In the genomic region with DNA sequence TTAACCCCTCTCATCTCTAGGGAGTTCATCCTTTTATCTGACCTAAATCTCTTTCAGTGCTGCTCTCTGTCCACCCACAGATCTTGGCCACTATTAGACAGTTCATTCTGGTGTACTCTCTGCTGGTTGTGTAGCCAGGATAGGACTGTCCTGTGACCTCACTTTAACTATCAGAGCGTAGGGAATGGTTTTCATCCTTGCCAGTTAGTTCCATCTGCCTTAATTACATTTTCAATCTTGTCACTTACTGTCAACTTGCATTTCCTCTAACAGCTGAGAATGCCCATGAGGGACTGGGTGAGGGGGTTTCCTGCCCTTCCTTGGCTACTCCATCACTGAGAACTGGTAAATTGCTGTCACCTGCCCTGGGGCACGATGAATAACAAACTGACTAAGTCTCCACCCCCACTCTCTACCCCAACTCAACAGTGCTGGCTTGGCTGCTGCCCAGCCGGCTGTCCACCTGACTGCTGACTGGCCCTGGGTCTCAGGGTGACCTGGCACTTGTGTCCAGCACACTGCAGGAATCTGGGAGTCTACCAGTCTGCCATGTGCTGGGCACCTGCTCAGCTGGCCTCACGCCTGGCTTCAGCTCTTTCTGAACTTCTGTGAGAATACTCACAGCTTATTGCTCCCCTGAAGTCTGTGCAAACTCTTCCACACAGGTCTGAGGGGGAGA, we compare ENCODE assay signal across 13 mouse cellular contexts. TPM values are rescaled to one million over a fixed set of nuclear protein-coding genes. Genes with fewer than 3 reads are reported as not detected.
DNase-seq lines count a peak whose midpoint lies in the region; ATAC-seq lines count a peak whose summit lies in the region.
"Had no signal": no experiment of that assay in that cellular context is flagged by ENCODE, and none has a peak within 500 bp of the region (broad histone marks: within the 10 kb centered on the region; RNA-seq: fewer than 3 reads in every experiment).

No protein-coding gene starts in this region.

- peaks cover 7% of the 10 kb centered on the region; the same call in 1 of the 2 replicates for H3K27me3 ChIP-seq in heart, embryonic 10.5 days (ENCODE audit: insufficient read depth, poor library complexity, severe bottlenecking)
- no peaks in the 10 kb centered on the region for H3K27me3 ChIP-seq in midbrain, embryonic 14.5 days (ENCODE audit: control insufficient read depth, insufficient read depth, low read length)
- no peaks in the 10 kb centered on the region; the same call in 1 of the 2 replicates for H3K27me3 ChIP-seq in midbrain, embryonic 13.5 days
- no peaks in the 10 kb centered on the region for H3K27me3 ChIP-seq in forebrain, embryonic 16.5 days (replicated peaks; ENCODE audit: control insufficient read depth, insufficient read depth, low read length)
- H3K27me3 ChIP-seq: embryonic facial prominence, embryonic 12.5 days had no signal

- ATAC-seq in midbrain, embryonic 14.5 days (ENCODE audit: low FRiP score, low TSS enrichment): no peak
- no peak for ATAC-seq in midbrain, embryonic 13.5 days
- ATAC-seq in forebrain, embryonic 16.5 days: no peak
- ATAC-seq: midbrain, embryonic 16.5 days had no signal

- peak; percentile 98 for DNase-seq in heart, adult 11 months
- no peak for DNase-seq in heart, embryonic 10.5 days (ENCODE audit: low spot score)
- peak; percentile 31 for DNase-seq in midbrain, embryonic 14.5 days
- peak; percentile 35 to 85 for DNase-seq in cerebellum, postnatal 4 days (ENCODE audit: low spot score in 2 of 2)
- DNase-seq in kidney, postnatal 36 days: peak; percentile 4 to 23
- no peak for DNase-seq in testis, postnatal 14 days (ENCODE audit: low spot score)
- DNase-seq: gastrocnemius, postnatal 25 days; right cerebral cortex, postnatal 14 days had no signal

- no peak overlapping the region for H3K4me3 ChIP-seq in heart, embryonic 10.5 days
- H3K4me3 ChIP-seq in midbrain, embryonic 14.5 days (replicated peaks; ENCODE audit: low read depth, low read length): no peak overlapping the region
- no peak overlapping the region for H3K4me3 ChIP-seq in midbrain, embryonic 13.5 days (replicated peaks)
- H3K4me3 ChIP-seq in forebrain, embryonic 16.5 days (replicated peaks; ENCODE audit: low read length): no peak overlapping the region
- H3K4me3 ChIP-seq: embryonic facial prominence, embryonic 12.5 days had no signal

- H3K36me3 ChIP-seq in heart, embryonic 10.5 days: no peaks in the 10 kb centered on the region
- H3K36me3 ChIP-seq in midbrain, embryonic 14.5 days (ENCODE audit: control insufficient read depth, insufficient read depth, low read length): no peaks in the 10 kb centered on the region
- no peaks in the 10 kb centered on the region for H3K36me3 ChIP-seq in midbrain, embryonic 13.5 days
- H3K36me3 ChIP-seq in forebrain, embryonic 16.5 days (ENCODE audit: control insufficient read depth, insufficient read depth): no peaks in the 10 kb centered on the region
- H3K36me3 ChIP-seq: embryonic facial prominence, embryonic 12.5 days had no signal

- no peak overlapping the region for H3K4me2 ChIP-seq in midbrain, embryonic 14.5 days (ENCODE audit: low read length)
- H3K4me2 ChIP-seq in midbrain, embryonic 13.5 days (replicated peaks): no peak overlapping the region
- H3K4me2 ChIP-seq in forebrain, embryonic 16.5 days (ENCODE audit: low read length): no peak overlapping the region
- H3K4me2 ChIP-seq: embryonic facial prominence, embryonic 12.5 days had no signal

- H3K9me3 ChIP-seq in heart, embryonic 10.5 days: no peaks in the 10 kb centered on the region
- no peaks in the 10 kb centered on the region for H3K9me3 ChIP-seq in midbrain, embryonic 14.5 days (ENCODE audit: control insufficient read depth, low read length)
- H3K9me3 ChIP-seq in midbrain, embryonic 13.5 days: no peaks in the 10 kb centered on the region
- no peaks in the 10 kb centered on the region for H3K9me3 ChIP-seq in forebrain, embryonic 16.5 days (ENCODE audit: control insufficient read depth, low read length)
- H3K9me3 ChIP-seq: embryonic facial prominence, embryonic 12.5 days had no signal

- no peak overlapping the region for H3K27ac ChIP-seq in heart, embryonic 10.5 days
- no peak overlapping the region for H3K27ac ChIP-seq in midbrain, embryonic 14.5 days (replicated peaks; ENCODE audit: low read depth, low read length)
- H3K27ac ChIP-seq in midbrain, embryonic 13.5 days: no peak overlapping the region
- no peak overlapping the region for H3K27ac ChIP-seq in forebrain, embryonic 16.5 days (ENCODE audit: low read length)
- H3K27ac ChIP-seq: embryonic facial prominence, embryonic 12.5 days; liver, embryonic 14.5 days had no signal

- H3K4me1 ChIP-seq in heart, embryonic 10.5 days: peaks cover 16% of the 10 kb centered on the region
- H3K4me1 ChIP-seq in midbrain, embryonic 14.5 days (ENCODE audit: control insufficient read depth, insufficient read depth, low read length): 0 out of 2 replicates have a peak, but pooled peaks cover 7% of the 10 kb centered on the region
- 0 out of 2 replicates have a peak, but pooled peaks cover 4% of the 10 kb centered on the region for H3K4me1 ChIP-seq in midbrain, embryonic 13.5 days (replicated peaks)
- H3K4me1 ChIP-seq in forebrain, embryonic 16.5 days (replicated peaks; ENCODE audit: control insufficient read depth, insufficient read depth, low read length): no peaks in the 10 kb centered on the region
- H3K4me1 ChIP-seq: embryonic facial prominence, embryonic 12.5 days had no signal

- H3K9ac ChIP-seq in midbrain, embryonic 14.5 days (replicated peaks; ENCODE audit: low read length): no peak overlapping the region
- H3K9ac ChIP-seq in midbrain, embryonic 13.5 days (replicated peaks): no peak overlapping the region
- H3K9ac ChIP-seq in forebrain, embryonic 16.5 days (replicated peaks; ENCODE audit: low read depth, low read length): no peak overlapping the region
- H3K9ac ChIP-seq: embryonic facial prominence, embryonic 12.5 days; liver, embryonic 14.5 days had no signal

- WGBS in heart, embryonic 10.5 days: 71% methylated on average over 4 of the region's 4 CpGs
- WGBS in midbrain, embryonic 14.5 days: 64% methylated on average over 4 of the region's 4 CpGs
- 74% methylated on average over 4 of the region's 4 CpGs for WGBS in midbrain, embryonic 13.5 days
- WGBS in forebrain, embryonic 16.5 days: 71% methylated on average over 4 of the region's 4 CpGs

RNA-seq across cellular contexts. Expression of gene Tbc1d21, which starts 39.9 kb away (rescaled TPM):
- not detected in 2 replicates for polyA plus RNA-seq in heart, embryonic 10.5 days (2016; fragmentation: Nextera tagmentation; extraction: Ambion mirVana)
- polyA plus RNA-seq in midbrain, embryonic 14.5 days (2014; fragmentation: Nextera tagmentation; extraction: Ambion mirVana): not detected in 2 replicates
- not detected in 2 replicates for polyA plus RNA-seq in midbrain, embryonic 13.5 days (2015; fragmentation: Nextera tagmentation; extraction: Ambion mirVana)
- polyA plus RNA-seq in forebrain, embryonic 16.5 days (2015; fragmentation: Nextera tagmentation; extraction: Ambion mirVana): not detected in 2 replicates
- polyA plus RNA-seq: embryonic facial prominence, embryonic 12.5 days; liver, embryonic 14.5 days; midbrain, embryonic 16.5 days had no signal

Comparison
In these comparisons a context has a peak if more than half of its experiments do, and no peak if none do; other contexts are left out.
1. DNase-seq: peak in heart, adult 11 months (single experiment), midbrain, embryonic 14.5 days (single experiment), cerebellum, postnatal 4 days (2 of 2) and kidney, postnatal 36 days (2 of 2); none in heart, embryonic 10.5 days (single experiment) and testis, postnatal 14 days (single experiment).